Mouse (Mus musculus): ENCODE results near the gene Srsf11. TPM values are rescaled to one million over a fixed set of nuclear protein-coding genes. Genes with fewer than 3 reads are reported as not detected.

Gene Srsf11
- polyA plus RNA-seq, 1 experiment from 2014 or later = 374 TPM

DNA sequence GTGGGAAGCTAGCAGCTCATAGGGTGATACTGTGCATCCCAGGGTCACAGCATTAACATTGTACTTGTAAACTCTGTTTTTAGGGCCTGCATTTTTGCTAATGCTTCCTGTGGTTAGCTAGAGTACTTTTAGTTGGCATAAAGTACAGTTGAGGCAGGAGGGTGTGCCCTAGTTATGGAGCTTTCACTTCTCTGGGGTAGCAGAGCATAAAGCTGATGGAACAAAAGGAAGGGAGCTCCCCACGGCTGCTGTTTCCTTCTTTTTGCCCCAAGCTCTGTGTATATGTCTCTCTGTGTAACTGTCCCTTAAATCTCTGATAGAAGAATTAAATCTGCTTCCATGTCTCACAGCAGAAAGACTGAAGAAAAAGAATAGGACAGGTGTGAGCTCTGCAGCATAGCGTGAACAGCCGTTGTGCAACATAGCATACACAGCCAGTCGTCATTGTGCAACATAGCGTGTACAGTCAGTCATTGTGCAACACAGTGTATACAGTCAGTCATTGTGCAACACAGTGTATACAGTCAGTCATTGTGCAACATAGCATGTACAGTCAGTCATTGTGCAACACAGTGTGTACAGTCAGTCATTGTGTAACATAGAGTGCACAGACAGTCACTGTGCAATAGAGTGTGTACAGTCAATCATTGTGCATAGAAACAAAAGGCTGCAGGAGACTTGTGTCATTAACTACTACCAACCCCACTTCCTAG, 25.5 kb upstream of the Srsf11 start:
- Histone ChIP-seq H3K27me3 (ENCODE audit: control insufficient read depth, insufficient read depth, low read length) (no peaks in the 10 kb centered on the region), H3K36me3 (ENCODE audit: control insufficient read depth, insufficient read depth, low read length) (no peaks in the 10 kb centered on the region), H3K9ac (ENCODE audit: low read depth, low read length) (no peak overlapping the region), H3K27ac (ENCODE audit: low read depth, low read length) (no peak overlapping the region), H3K4me3 (ENCODE audit: low read depth, low read length) (no peak overlapping the region), H3K4me2 (replicated peaks; ENCODE audit: low read depth, low read length) (no peak overlapping the region), H3K4me1 (replicated peaks; ENCODE audit: control insufficient read depth, insufficient read depth, low read length) (no peaks in the 10 kb centered on the region), H3K9me3 (ENCODE audit: control insufficient read depth, low read length) (no peaks in the 10 kb centered on the region)
- DNase-seq (ENCODE audit: low spot score) (no peak), ATAC-seq (ENCODE audit: low FRiP score) (no peak; the same call in 1 of the 2 replicates)
- 93% methylated on average over 5 of the region's 5 CpGs for WGBS

DNA sequence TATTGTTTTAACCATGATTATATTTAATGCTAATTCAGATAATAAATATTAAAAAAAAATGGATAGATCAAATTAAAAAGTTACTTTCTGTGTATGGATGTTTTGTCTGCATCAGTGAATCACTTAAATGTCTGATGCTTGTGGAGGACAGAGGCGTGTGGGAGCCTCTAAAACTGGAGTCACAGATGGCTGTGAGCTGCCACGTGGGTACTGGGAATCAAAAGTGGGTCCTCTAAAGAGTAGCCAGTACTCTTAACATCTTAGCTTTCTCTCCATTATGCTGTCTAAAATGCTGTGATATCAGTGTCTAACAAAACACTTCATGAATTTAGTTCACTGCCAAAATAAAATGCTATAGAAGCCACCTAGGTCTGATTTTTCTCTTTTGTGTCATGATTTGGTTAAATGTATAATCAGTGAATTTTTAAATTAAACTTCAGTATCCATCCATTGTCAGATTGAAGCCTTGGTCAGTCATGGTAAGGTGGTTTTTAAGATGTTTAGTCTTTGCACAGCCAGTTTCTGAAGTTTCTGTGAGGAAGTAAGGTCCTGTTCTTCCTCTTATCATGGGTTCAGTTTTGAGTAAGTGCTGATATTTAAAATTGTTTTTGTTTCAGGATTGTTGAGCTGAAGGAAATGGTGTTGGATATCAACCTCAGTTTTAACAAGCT, 24.3 kb upstream of the Srsf11 start:
- H3K9me3 ChIP-seq (ENCODE audit: control insufficient read depth, low read length) = no peaks in the 10 kb centered on the region
- H3K9ac ChIP-seq (ENCODE audit: low read depth, low read length) = no peak overlapping the region
- WGBS = 91% methylated on average over 2 of the region's 2 CpGs
- H3K4me2 ChIP-seq (replicated peaks; ENCODE audit: low read depth, low read length) = no peak overlapping the region
- no peak for ATAC-seq (ENCODE audit: low FRiP score)
- H3K27me3 ChIP-seq (ENCODE audit: control insufficient read depth, insufficient read depth, low read length) = no peaks in the 10 kb centered on the region
- H3K27ac ChIP-seq (ENCODE audit: low read depth, low read length) = no peak overlapping the region
- no peak overlapping the region for H3K4me3 ChIP-seq (ENCODE audit: low read depth, low read length)
- no peaks in the 10 kb centered on the region for H3K4me1 ChIP-seq (replicated peaks; ENCODE audit: control insufficient read depth, insufficient read depth, low read length)
- no peak for DNase-seq (ENCODE audit: low spot score)
- H3K36me3 ChIP-seq (ENCODE audit: control insufficient read depth, insufficient read depth, low read length) = 0 out of 2 replicates have a peak, but pooled peaks cover 2% of the 10 kb centered on the region

DNA sequence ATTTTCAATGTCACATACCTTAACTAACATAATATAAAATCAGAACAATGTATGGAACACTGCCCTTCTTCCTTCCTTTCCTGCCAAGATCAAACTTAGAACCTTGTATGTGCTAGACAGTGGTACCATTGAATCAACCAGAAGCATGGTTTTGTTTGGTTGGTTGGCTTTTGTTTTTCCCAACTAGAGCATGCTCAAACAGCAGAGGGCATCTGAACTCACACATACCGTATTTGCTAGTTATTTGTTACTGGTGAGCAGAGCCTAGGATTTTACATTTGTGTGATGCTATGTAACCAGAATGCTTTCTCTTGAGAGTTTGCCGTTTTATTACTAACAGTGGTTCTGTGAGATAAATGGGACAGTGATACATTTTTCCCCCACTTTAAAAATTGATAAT, 13.1 kb upstream of the Srsf11 start:
- DNase-seq (ENCODE audit: low spot score) (no peak), ATAC-seq (ENCODE audit: low FRiP score) (no peak)
- Histone ChIP-seq H3K27ac (ENCODE audit: low read depth, low read length) (no peak overlapping the region), H3K4me3 (ENCODE audit: low read depth, low read length) (no peak overlapping the region), H3K9ac (ENCODE audit: low read depth, low read length) (no peak overlapping the region), H3K36me3 (ENCODE audit: control insufficient read depth, insufficient read depth, low read length) (no peaks in the 10 kb centered on the region), H3K27me3 (ENCODE audit: control insufficient read depth, insufficient read depth, low read length) (no peaks in the 10 kb centered on the region), H3K4me1 (replicated peaks; ENCODE audit: control insufficient read depth, insufficient read depth, low read length) (no peaks in the 10 kb centered on the region), H3K9me3 (ENCODE audit: control insufficient read depth, low read length) (no peaks in the 10 kb centered on the region), H3K4me2 (replicated peaks; ENCODE audit: low read depth, low read length) (no peak overlapping the region)
- 90% methylated on average over 2 of the region's 2 CpGs for WGBS

DNA sequence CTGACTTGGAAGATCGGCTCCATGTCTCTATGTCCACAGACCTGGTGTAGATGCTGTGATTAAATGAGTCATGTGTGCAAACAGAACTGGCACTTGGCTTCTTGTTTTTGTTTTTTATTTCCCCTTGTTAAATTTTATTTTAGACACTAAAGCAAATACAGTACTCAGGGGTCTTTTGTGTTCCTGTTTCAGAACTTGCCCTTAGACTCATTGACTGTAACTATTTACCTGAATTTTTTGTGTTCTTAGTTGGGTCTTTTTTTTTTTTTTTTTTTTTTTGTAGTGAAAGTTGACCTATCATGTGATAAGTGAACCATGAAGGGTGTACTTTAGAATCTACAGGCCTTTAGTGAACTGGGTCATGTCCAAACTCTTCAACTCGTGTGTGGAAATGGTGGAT, 4.3 kb upstream of the Srsf11 start:
- WGBS = 82% methylated on average over 2 of the region's 2 CpGs
- Histone ChIP-seq H3K9ac (ENCODE audit: low read depth, low read length) (no peak overlapping the region), H3K4me1 (replicated peaks; ENCODE audit: control insufficient read depth, insufficient read depth, low read length) (no peaks in the 10 kb centered on the region), H3K9me3 (ENCODE audit: control insufficient read depth, low read length) (no peaks in the 10 kb centered on the region), H3K27me3 (ENCODE audit: control insufficient read depth, insufficient read depth, low read length) (no peaks in the 10 kb centered on the region), H3K36me3 (ENCODE audit: control insufficient read depth, insufficient read depth, low read length) (no peaks in the 10 kb centered on the region), H3K4me3 (ENCODE audit: low read depth, low read length) (no peak overlapping the region), H3K4me2 (replicated peaks; ENCODE audit: low read depth, low read length) (no peak overlapping the region), H3K27ac (ENCODE audit: low read depth, low read length) (no peak overlapping the region)
- ATAC-seq (ENCODE audit: low FRiP score) (no peak), DNase-seq (ENCODE audit: low spot score) (no peak)

DNA sequence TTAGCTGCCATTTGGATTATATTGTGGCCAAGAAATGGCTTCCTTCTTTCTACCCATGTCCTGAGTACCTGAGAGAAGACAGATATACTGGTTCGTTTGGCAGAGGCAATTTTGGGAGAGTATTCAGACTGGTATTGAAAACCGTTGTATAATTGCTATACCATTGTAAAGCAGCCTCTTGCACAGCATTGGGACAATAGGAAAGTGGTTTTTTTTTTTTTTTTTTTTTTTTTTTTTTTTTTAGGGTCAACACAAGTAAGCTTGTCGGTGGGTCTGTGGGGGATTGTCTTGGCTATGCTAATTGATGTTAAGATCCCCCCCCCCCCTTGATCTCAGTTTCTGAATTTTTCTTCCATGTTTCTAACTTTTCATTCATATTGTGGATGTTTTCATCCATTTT, 1.7 kb upstream of the Srsf11 start:
- H3K4me1 ChIP-seq (replicated peaks; ENCODE audit: control insufficient read depth, insufficient read depth, low read length) = no peaks in the 10 kb centered on the region
- DNase-seq (ENCODE audit: low spot score) (no peak), ATAC-seq (ENCODE audit: low FRiP score) (no peak)
- no peak overlapping the region for H3K4me3 ChIP-seq (ENCODE audit: low read depth, low read length)
- 93% methylated on average over 3 of the region's 3 CpGs for WGBS
- H3K4me2 ChIP-seq (replicated peaks; ENCODE audit: low read depth, low read length) = no peak overlapping the region
- H3K27me3 ChIP-seq (ENCODE audit: control insufficient read depth, insufficient read depth, low read length) = no peaks in the 10 kb centered on the region
- no peaks in the 10 kb centered on the region for H3K9me3 ChIP-seq (ENCODE audit: control insufficient read depth, low read length)
- no peak overlapping the region for H3K9ac ChIP-seq (ENCODE audit: low read depth, low read length)
- H3K27ac ChIP-seq (ENCODE audit: low read depth, low read length) = no peak overlapping the region
- H3K36me3 ChIP-seq (ENCODE audit: control insufficient read depth, insufficient read depth, low read length) = no peaks in the 10 kb centered on the region

DNA sequence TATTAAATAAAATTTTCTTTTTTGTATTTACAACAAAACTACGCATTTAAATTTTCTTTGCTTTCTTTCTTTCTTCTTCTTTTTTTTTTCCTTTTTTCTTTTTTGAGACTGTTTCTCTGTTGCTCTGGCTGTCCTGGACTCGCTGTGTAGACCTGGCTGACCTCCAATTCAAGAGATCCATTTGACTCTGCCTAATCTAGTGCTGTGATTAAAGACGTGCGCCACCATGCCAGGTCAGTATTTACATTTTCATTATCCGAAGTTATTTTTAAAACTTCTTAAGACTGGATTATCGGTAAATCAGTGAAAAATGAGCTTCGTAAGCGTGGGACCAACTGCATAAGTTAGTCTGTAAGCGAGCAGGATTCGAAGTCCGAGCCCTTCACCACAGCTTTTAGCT, 573 bp downstream of the Srsf11 start:
- peak overlapping the region; percentile 74; the same call in 1 of the 2 replicates for H3K27ac ChIP-seq (ENCODE audit: low read depth, low read length)
- no peak for ATAC-seq (ENCODE audit: low FRiP score)
- WGBS = 2% methylated on average over 11 of the region's 11 CpGs

DNA sequence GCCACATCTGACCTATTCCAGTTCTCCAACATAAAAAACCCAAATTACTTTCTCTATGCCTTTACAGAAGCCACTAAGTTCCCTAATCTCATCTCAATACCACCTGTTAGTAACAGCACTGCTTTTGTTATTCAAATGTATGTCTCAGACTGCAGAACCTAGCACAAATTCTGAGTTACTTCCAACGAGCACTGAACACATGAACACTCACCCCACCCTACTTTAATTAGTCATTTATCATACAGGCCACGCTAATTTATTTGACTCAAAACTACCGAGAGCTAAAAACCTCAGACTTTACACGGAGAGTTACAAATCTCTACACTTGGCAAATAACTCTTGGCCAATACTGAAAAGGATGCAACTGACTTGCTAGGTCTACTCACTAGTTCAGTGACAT, 4.3 kb downstream of the Srsf11 start:
- H3K4me2 ChIP-seq (replicated peaks; ENCODE audit: low read depth, low read length) = peak overlapping the region; percentile 69
- peak overlapping the region; percentile 95 for H3K9ac ChIP-seq (ENCODE audit: low read depth, low read length)
- WGBS = 14% methylated on average over 4 of the region's 4 CpGs
- no peaks in the 10 kb centered on the region for H3K9me3 ChIP-seq (ENCODE audit: control insufficient read depth, low read length)
- ATAC-seq (ENCODE audit: low FRiP score) = 0 out of 2 replicates have a peak, but pooled peaks have one; percentile 6
- DNase-seq (ENCODE audit: low spot score) = no peak
- peak overlapping the region; percentile 96 for H3K27ac ChIP-seq (ENCODE audit: low read depth, low read length)
- H3K27me3 ChIP-seq (ENCODE audit: control insufficient read depth, insufficient read depth, low read length) = no peaks in the 10 kb centered on the region
- H3K36me3 ChIP-seq (ENCODE audit: control insufficient read depth, insufficient read depth, low read length) = no peaks in the 10 kb centered on the region
- H3K4me3 ChIP-seq (ENCODE audit: low read depth, low read length) = peak overlapping the region; percentile 86
- H3K4me1 ChIP-seq (replicated peaks; ENCODE audit: control insufficient read depth, insufficient read depth, low read length) = no peaks in the 10 kb centered on the region

More for the DNA sequence above, 573 bp downstream of the Srsf11 start:
- DNase-seq (ENCODE audit: low spot score) = no peak
- peak overlapping the region; percentile 88 for H3K9ac ChIP-seq (ENCODE audit: low read depth, low read length)
- H3K4me1 ChIP-seq (replicated peaks; ENCODE audit: control insufficient read depth, insufficient read depth, low read length) = no peaks in the 10 kb centered on the region
- H3K4me3 ChIP-seq (ENCODE audit: low read depth, low read length) = peak overlapping the region; percentile 89
- no peaks in the 10 kb centered on the region for H3K36me3 ChIP-seq (ENCODE audit: control insufficient read depth, insufficient read depth, low read length)
- no peaks in the 10 kb centered on the region for H3K9me3 ChIP-seq (ENCODE audit: control insufficient read depth, low read length)
- H3K27me3 ChIP-seq (ENCODE audit: control insufficient read depth, insufficient read depth, low read length) = no peaks in the 10 kb centered on the region
- peak overlapping the region; percentile 33 for H3K4me2 ChIP-seq (replicated peaks; ENCODE audit: low read depth, low read length)

DNA sequence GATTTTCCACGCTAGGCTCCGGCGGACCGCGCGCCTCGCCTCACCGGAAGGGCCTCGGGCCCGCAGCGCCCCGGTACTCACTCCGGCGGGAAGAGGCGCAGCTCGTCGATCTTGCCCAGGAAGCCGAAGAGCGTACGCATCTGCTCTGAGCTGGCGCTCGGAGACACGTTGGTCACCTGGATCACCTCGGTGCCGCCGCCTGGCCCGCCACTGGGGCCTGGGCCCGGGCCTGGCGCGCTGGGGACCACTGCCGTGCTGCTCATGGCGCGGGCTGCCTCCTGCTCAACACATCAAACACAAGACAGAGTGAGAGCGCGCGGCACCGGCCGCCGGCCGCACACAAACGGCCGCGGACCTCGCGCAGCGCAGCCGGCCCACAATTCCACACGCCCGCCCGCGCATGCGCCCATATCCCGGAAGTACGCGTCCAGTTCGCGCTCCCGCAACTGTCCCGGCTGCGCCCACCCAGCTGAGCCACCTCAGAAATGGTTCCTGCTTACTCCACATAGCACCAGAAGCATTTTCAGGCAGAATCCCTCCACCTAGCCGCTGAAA, 5.0 kb downstream of the Srsf11 start:
- Histone ChIP-seq H3K4me1 (replicated peaks; ENCODE audit: control insufficient read depth, insufficient read depth, low read length) (no peaks in the 10 kb centered on the region), H3K4me3 (ENCODE audit: low read depth, low read length) (peak overlapping the region; percentile 86), H3K9ac (ENCODE audit: low read depth, low read length) (peak overlapping the region; percentile 95), H3K27ac (ENCODE audit: low read depth, low read length) (peak overlapping the region; percentile 96), H3K4me2 (replicated peaks; ENCODE audit: low read depth, low read length) (peak overlapping the region; percentile 69), H3K36me3 (ENCODE audit: control insufficient read depth, insufficient read depth, low read length) (0 out of 2 replicates have a peak, but pooled peaks cover 1% of the 10 kb centered on the region), H3K9me3 (ENCODE audit: control insufficient read depth, low read length) (no peaks in the 10 kb centered on the region), H3K27me3 (ENCODE audit: control insufficient read depth, insufficient read depth, low read length) (no peaks in the 10 kb centered on the region)
- ATAC-seq (ENCODE audit: low FRiP score) = peak; percentile 93
- peak; percentile 95 for DNase-seq (ENCODE audit: low spot score)
- under 1% methylated on average over 57 of the region's 61 CpGs for WGBS
